Mouse (Mus musculus): ENCODE measurements around the gene Kcnq1. TPM values are rescaled to one million over a fixed set of nuclear protein-coding genes. Genes with fewer than 3 reads are reported as not detected.
A peak's percentile ranks its signal among the peaks of the same experiment; 100 is the strongest.

The Kcnq1 gene
- total RNA-seq (2021): under 1 TPM; 0.50 to 0.57 TPM
- long read RNA-seq, experiment 1: 0 reads
- long read RNA-seq, experiment 2: 0 reads

GRCm38 (mm10) chr7:143106062-143106461, at the start of gene Kcnq1:
Kcnq1 (plus strand) TSS chr7:143106362.
- no peak for DNase-seq (ENCODE audit: low spot score)

GRCm38 (mm10) chr7:143057023-143057422, 49.1 kb upstream of the Kcnq1 start:
- no peak for DNase-seq (ENCODE audit: low spot score)

- DNase-seq (ENCODE audit: low spot score): no peak
Observed at GRCm38 (mm10) chr7:143057667-143058220, 48.4 kb upstream of the Kcnq1 start.

GRCm38 (mm10) chr7:143058221-143058697, 47.9 kb upstream of the Kcnq1 start:
- no peak for DNase-seq (ENCODE audit: low spot score)

GRCm38 (mm10) chr7:143059202-143059870, 46.8 kb upstream of the Kcnq1 start:
- DNase-seq (ENCODE audit: low spot score): peak; percentile 43

GRCm38 (mm10) chr7:143062704-143063103, 43.5 kb upstream of the Kcnq1 start:
- no peak for DNase-seq (ENCODE audit: low spot score)

- no peak for DNase-seq (ENCODE audit: low spot score)
Observed at GRCm38 (mm10) chr7:143064226-143064625, 41.9 kb upstream of the Kcnq1 start.

- no peak for DNase-seq (ENCODE audit: low spot score)
Observed at GRCm38 (mm10) chr7:143065692-143066091, 40.5 kb upstream of the Kcnq1 start.

- DNase-seq (ENCODE audit: low spot score): no peak
Observed at GRCm38 (mm10) chr7:143067469-143067868, 38.7 kb upstream of the Kcnq1 start.

- no peak for DNase-seq (ENCODE audit: low spot score)
Observed at GRCm38 (mm10) chr7:143067897-143068296, 38.3 kb upstream of the Kcnq1 start.

GRCm38 (mm10) chr7:143068316-143068881, 37.8 kb upstream of the Kcnq1 start:
- no peak for DNase-seq (ENCODE audit: low spot score)

GRCm38 (mm10) chr7:143068882-143069591, 37.1 kb upstream of the Kcnq1 start, which contains the start of gene Tssc4:
Tssc4 (plus strand) TSS chr7:143069249.
- DNase-seq (ENCODE audit: low spot score): peak; percentile 99

GRCm38 (mm10) chr7:143069751-143070400, 36.3 kb upstream of the Kcnq1 start:
- DNase-seq (ENCODE audit: low spot score): no peak

GRCm38 (mm10) chr7:143070506-143071070, 35.6 kb upstream of the Kcnq1 start:
- no peak for DNase-seq (ENCODE audit: low spot score)

- DNase-seq (ENCODE audit: low spot score): no peak
Observed at GRCm38 (mm10) chr7:143072605-143073004, 33.6 kb upstream of the Kcnq1 start.

- DNase-seq (ENCODE audit: low spot score): no peak
Observed at GRCm38 (mm10) chr7:143073086-143073485, 33.1 kb upstream of the Kcnq1 start.

- DNase-seq (ENCODE audit: low spot score): no peak
Observed at GRCm38 (mm10) chr7:143075394-143075793, 30.8 kb upstream of the Kcnq1 start.

- DNase-seq (ENCODE audit: low spot score): no peak
Observed at GRCm38 (mm10) chr7:143077351-143077750, 28.8 kb upstream of the Kcnq1 start.

GRCm38 (mm10) chr7:143082024-143082423, 24.1 kb upstream of the Kcnq1 start:
- DNase-seq (ENCODE audit: low spot score): no peak

GRCm38 (mm10) chr7:143083708-143084107, 22.5 kb upstream of the Kcnq1 start:
- DNase-seq (ENCODE audit: low spot score): no peak

- peak; percentile 79 for DNase-seq (ENCODE audit: low spot score)
Observed at GRCm38 (mm10) chr7:143086366-143086765, 19.8 kb upstream of the Kcnq1 start.

All from gastrocnemius, adult 18-20 months (tissue).